ENCODE assay signal across 29 mouse cellular contexts in genomic region chr11:79681182-79681581, GRCm38 (mm10).
"Had no signal": no experiment of that assay in that cellular context is flagged by ENCODE, and none has a peak within 500 bp of the region (broad histone marks: within the 10 kb centered on the region; RNA-seq: fewer than 3 reads in every experiment).

No protein-coding gene starts in this region.

- H3K9me3 ChIP-seq: limb, embryonic 10.5 days; limb, embryonic 12.5 days; limb, embryonic 13.5 days; limb, embryonic 15.5 days; liver, embryonic 12.5 days; liver, embryonic 13.5 days; liver, embryonic 15.5 days; lung, embryonic 15.5 days; megakaryocyte, embryonic 14.5 days; midbrain, embryonic 10.5 days; midbrain, embryonic 12.5 days; midbrain, embryonic 13.5 days; midbrain, embryonic 15.5 days had no signal

- H3K4me1 ChIP-seq: limb, embryonic 10.5 days; liver, embryonic 12.5 days; liver, embryonic 15.5 days; lung, embryonic 15.5 days had no signal

- H3K4me3 ChIP-seq: limb, embryonic 10.5 days; limb, embryonic 12.5 days; limb, embryonic 13.5 days; limb, embryonic 15.5 days; liver, embryonic 12.5 days; liver, embryonic 13.5 days; liver, embryonic 15.5 days; lung, embryonic 15.5 days; megakaryocyte, embryonic 14.5 days; midbrain, embryonic 10.5 days; midbrain, embryonic 12.5 days; midbrain, embryonic 13.5 days; midbrain, embryonic 15.5 days; myocyte had no signal

- H3K4me2 ChIP-seq: limb, embryonic 12.5 days; limb, embryonic 13.5 days; limb, embryonic 15.5 days; liver, embryonic 11.5 days; liver, embryonic 12.5 days; liver, embryonic 13.5 days; liver, embryonic 15.5 days; lung, embryonic 14.5 days; lung, embryonic 15.5 days; midbrain, embryonic 11.5 days; midbrain, embryonic 12.5 days; midbrain, embryonic 13.5 days; midbrain, embryonic 15.5 days had no signal

- H3K9ac ChIP-seq: limb, embryonic 12.5 days; limb, embryonic 13.5 days; limb, embryonic 15.5 days; liver, embryonic 12.5 days; liver, embryonic 13.5 days; liver, embryonic 14.5 days; liver, embryonic 15.5 days; liver, postnatal 0 days; lung, embryonic 14.5 days; lung, embryonic 15.5 days; midbrain, embryonic 12.5 days; midbrain, embryonic 13.5 days; midbrain, embryonic 15.5 days had no signal

- H3K36me3 ChIP-seq: limb, embryonic 15.5 days; liver, embryonic 12.5 days; liver, embryonic 13.5 days; liver, embryonic 15.5 days; lung, embryonic 15.5 days had no signal

- DNase-seq: left cerebral cortex, postnatal 4 days; liver; liver, embryonic 13.5 days; liver, postnatal 0 days; lung, adult 18-20 months; lung, adult 2 months; lung, embryonic 14.5 days; lung, postnatal 10 days; lung, postnatal 14 days; lung, postnatal 36 days; lung, postnatal 4 days; midbrain, embryonic 14.5 days had no signal

- H3K27me3 ChIP-seq: limb, embryonic 12.5 days; limb, embryonic 13.5 days; limb, embryonic 15.5 days; liver, embryonic 13.5 days; liver, embryonic 15.5 days; lung, embryonic 15.5 days; midbrain, embryonic 12.5 days; midbrain, embryonic 13.5 days; midbrain, embryonic 15.5 days had no signal

- H3K27ac ChIP-seq: limb, embryonic 10.5 days; limb, embryonic 12.5 days; limb, embryonic 13.5 days; limb, embryonic 15.5 days; liver, embryonic 12.5 days; liver, embryonic 13.5 days; liver, embryonic 14.5 days; liver, embryonic 15.5 days; lung, embryonic 15.5 days; macrophage; midbrain, embryonic 10.5 days; midbrain, embryonic 12.5 days; midbrain, embryonic 13.5 days; midbrain, embryonic 15.5 days had no signal
